Mouse (Mus musculus) gastrocnemius, adult 18-20 months (tissue): ENCODE measurements around the gene Ube2o. TPM values are rescaled to one million over a fixed set of nuclear protein-coding genes. Genes with fewer than 3 reads are reported as not detected.

Experiments
- DNase-seq: peaks from one replicate; pipeline ENCODE4 v3.0.0; 2021; ENCODE audit warnings: low spot score
- total RNA-seq, 2 experiments: library from RNA; stranded (reverse); gene quantifications; 2 replicates each; pipeline ENCODE4 v1.2.3; 2021

Gene Ube2o
- total RNA-seq, 2 experiments from 2014 or later: 22.9 to 25.2 TPM

- DNase-seq: no peak
Observed at GRCm38 (mm10) chr11:116489771-116490231, 91.4 kb downstream of the Ube2o start.

DNA sequence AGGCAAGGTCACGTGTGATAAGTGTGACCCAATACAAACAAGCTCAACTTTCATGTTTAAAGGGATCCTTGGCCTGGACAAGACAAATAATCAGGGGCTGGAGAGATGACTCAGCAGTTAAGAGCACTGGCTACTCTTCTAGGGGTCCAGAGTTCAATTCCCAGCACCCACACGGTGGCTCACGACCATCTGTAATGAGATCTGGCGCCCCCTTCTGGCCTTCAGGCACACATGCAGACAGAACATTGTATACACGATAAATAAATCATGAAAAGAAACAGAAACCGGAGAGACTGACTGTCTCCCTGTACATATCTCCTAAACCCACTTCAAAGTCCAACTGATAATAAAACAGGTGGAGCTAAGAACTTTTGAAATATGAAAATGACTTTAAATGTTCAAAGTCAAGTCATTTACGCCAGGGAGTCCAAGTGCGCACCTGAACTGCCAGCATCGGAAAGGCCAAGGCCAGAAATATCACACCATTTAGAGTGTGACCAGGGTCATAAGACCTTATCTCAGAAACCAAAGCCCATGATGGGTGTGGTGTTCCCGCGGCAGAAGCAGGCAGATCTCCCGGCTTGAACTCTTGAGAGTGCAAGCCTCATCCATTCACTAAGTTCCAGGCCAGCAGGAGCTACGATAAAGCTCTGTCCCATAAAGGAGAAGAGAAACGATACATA lies 92.4 kb downstream of the Ube2o start:
- DNase-seq: no peak

- no peak for DNase-seq
Observed at GRCm38 (mm10) chr11:116488207-116488606, 93.0 kb downstream of the Ube2o start.

Other genes with a start within 250 kb of the Ube2o start
- under 1 TPM in 1 of 2 experiments, not detected in 1; 0.14 TPM for gene Foxj1, start 246.0 kb downstream of the Ube2o start, total RNA-seq
- gene Rnf157, start 168.4 kb downstream of the Ube2o start, total RNA-seq: 10 to 100 TPM; 24.2 to 27.5 TPM
- 10 to 100 TPM; 32.1 to 45.8 TPM for gene Ubald2, start 147.4 kb downstream of the Ube2o start, total RNA-seq
- gene Qrich2, start 115.2 kb downstream of the Ube2o start, total RNA-seq: not detected
- gene Prpsap1, start 87.2 kb downstream of the Ube2o start, total RNA-seq: 10 to 100 TPM; 12.3 to 12.5 TPM
- under 1 TPM; 0.80 to 0.88 TPM for gene Sphk1, start 50.5 kb downstream of the Ube2o start, total RNA-seq
- gene Aanat, start 5.0 kb upstream of the Ube2o start, total RNA-seq: not detected
- gene Rhbdf2, start 45.6 kb upstream of the Ube2o start, total RNA-seq: 10 to 100 TPM; 11.2 to 11.9 TPM
- under 1 TPM; 0.34 to 0.50 TPM for gene Prcd, start 72.1 kb upstream of the Ube2o start, total RNA-seq
- 10 to 100 TPM; 10.5 to 15.0 TPM for gene Cygb, start 72.9 kb upstream of the Ube2o start, total RNA-seq
- not detected for gene St6galnac1, start 194.1 kb upstream of the Ube2o start, total RNA-seq
- 1 to 10 TPM; 5.2 to 8.2 TPM for gene Mxra7, start 246.6 kb upstream of the Ube2o start, total RNA-seq